Mouse (Mus musculus) CH12.LX (cell line): Measurements from ENCODE around the gene Ccdc84.

Source experiments
- CTCF ChIP-seq, 2 experiments: IDR thresholded peaks in 1 of 2; conservative IDR thresholded peaks in 1 of 2; 2 replicates each; pipeline ENCODE4 v1.5.1; 2011 to 2012; ENCODE audit warnings: low read depth in 2 of 2, low read length in 2 of 2, improper control_type of control experiment in 1 of 2, inconsistent platforms in 1 of 2, mild to moderate bottlenecking in 1 of 2, moderate library complexity in 1 of 2
- E2F4 ChIP-seq: IDR thresholded peaks from 2 replicates; pipeline ENCODE4 v1.6.1; 2011; ENCODE audit warnings: low read depth, low read length, improper control_type of control experiment; ENCODE audit not compliant: insufficient replicate concordance
- EP300 ChIP-seq: IDR thresholded peaks from 2 replicates; pipeline ENCODE4 v1.6.1; 2011; ENCODE audit warnings: low read length, improper control_type of control experiment
- HCFC1 ChIP-seq: IDR thresholded peaks from 2 replicates; pipeline ENCODE4 v1.6.1; 2012; ENCODE audit warnings: low read depth, mild to moderate bottlenecking, inconsistent platforms, low read length, improper control_type of control experiment
- KAT2A ChIP-seq: IDR thresholded peaks from 2 replicates; pipeline ENCODE4 v1.6.1; 2012; ENCODE audit warnings: low read length, improper control_type of control experiment, inconsistent platforms; ENCODE audit not compliant: insufficient replicate concordance
- MYC ChIP-seq: IDR thresholded peaks from 2 replicates; pipeline ENCODE4 v1.6.1; 2011; ENCODE audit warnings: low read depth, mild to moderate bottlenecking, improper control_type of control experiment, low read length
- RAD21 ChIP-seq: IDR thresholded peaks from 2 replicates; pipeline ENCODE4 v1.6.1; 2011; ENCODE audit warnings: low read depth, mild to moderate bottlenecking, low read length, improper control_type of control experiment, moderate library complexity
- RCOR1 ChIP-seq: conservative IDR thresholded peaks from 2 replicates; pipeline ENCODE4 v1.6.1; 2012; ENCODE audit warnings: low read depth, mild to moderate bottlenecking, inconsistent platforms, low read length, improper control_type of control experiment
- SIN3A ChIP-seq: IDR thresholded peaks from 2 replicates; pipeline ENCODE4 v1.6.1; 2012; ENCODE audit warnings: low read length, improper control_type of control experiment, inconsistent platforms
- SMC3 ChIP-seq: IDR thresholded peaks from 2 replicates; pipeline ENCODE4 v1.6.1; 2011; ENCODE audit warnings: low read depth, low read length, improper control_type of control experiment
- USF2 ChIP-seq: conservative IDR thresholded peaks from 2 replicates; pipeline ENCODE4 v1.6.1; 2011; ENCODE audit warnings: low read depth, low read length, improper control_type of control experiment

- no peak for TF ChIP-seq SMC3
- no peak for TF ChIP-seq E2F4
- TF ChIP-seq EP300: no peak
- no peak for TF ChIP-seq CTCF (conservative IDR thresholded peaks at IDR 0.05 in 1 of 2, IDR thresholded peaks at IDR 0.05 in 1 of 2; ENCODE audit: low read depth in 2 of 2, low read length in 2 of 2)
- no peak for TF ChIP-seq KAT2A
- no peak for TF ChIP-seq HCFC1
- no peak for TF ChIP-seq USF2
- TF ChIP-seq MYC: no peak
- no peak for TF ChIP-seq SIN3A
- TF ChIP-seq RCOR1: no peak
- no peak for TF ChIP-seq RAD21
Observed at GRCm38 (mm10) chr9:44376141-44376540, 42.2 kb downstream of the Ccdc84 start.
